Mouse (Mus musculus): ENCODE results near the gene Kti12. TPM values are rescaled to one million over a fixed set of nuclear protein-coding genes. Genes with fewer than 3 reads are reported as not detected.
A peak's percentile ranks its signal among the peaks of the same experiment; 100 is the strongest.

The Kti12 gene
- polyA plus RNA-seq, 1 experiment = 62.8 TPM

DNA sequence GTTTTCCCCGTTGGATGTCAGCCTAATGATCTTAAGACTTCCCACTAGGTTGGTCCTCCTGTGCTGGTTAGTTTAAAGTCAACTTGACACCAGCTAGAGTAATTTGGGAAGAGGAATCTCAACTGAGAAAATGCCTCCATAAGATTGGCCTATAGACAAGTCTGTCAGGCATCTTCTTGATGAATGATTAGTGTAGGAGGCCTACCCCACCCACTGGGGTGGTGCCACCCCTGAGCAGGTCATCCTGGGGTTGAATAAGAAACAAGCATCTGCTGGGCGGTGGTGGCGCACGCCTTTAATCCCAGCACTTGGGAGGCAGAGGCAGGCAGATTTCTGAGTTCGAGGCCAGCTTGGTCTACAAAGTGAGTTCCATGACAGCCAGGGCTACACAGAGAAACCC, 26.2 kb downstream of the Kti12 start:
- Histone ChIP-seq H3K27me3 (ENCODE audit: control insufficient read depth, insufficient read depth, insufficient read length) (no peaks in the 10 kb centered on the region), H3K79me3 (ENCODE audit: low read depth) (no peaks in the 10 kb centered on the region), H3ac (ENCODE audit: control insufficient read depth, insufficient read length, low read depth) (no peak overlapping the region), H3K79me2 (ENCODE audit: control insufficient read depth, insufficient read depth) (no peaks in the 10 kb centered on the region), H3K4me3 (ENCODE audit: insufficient read depth, poor library complexity, severe bottlenecking) (no peak overlapping the region), H3K36me3 (ENCODE audit: control insufficient read depth, insufficient read depth) (no peaks in the 10 kb centered on the region)
- TF ChIP-seq CEBPB (IDR thresholded peaks at IDR 0.05; ENCODE audit: low read depth) (no peak), CTCF (IDR thresholded peaks at IDR 0.05; ENCODE audit: control insufficient read depth, insufficient read depth, insufficient read length) (no peak), FOSL1 (IDR thresholded peaks at IDR 0.05; ENCODE audit: insufficient read depth, low read length, poor library complexity, severe bottlenecking) (no peak), MAX (IDR thresholded peaks at IDR 0.05) (no peak), MYOD1 (IDR thresholded peaks at IDR 0.05; ENCODE audit: control insufficient read depth, insufficient read length, low read depth) (no peak), USF1 (IDR thresholded peaks at IDR 0.05; ENCODE audit: low read depth) (no peak), MYOG (IDR thresholded peaks at IDR 0.05; ENCODE audit: control insufficient read depth, extremely low read depth, insufficient read length) (no peak)

DNA sequence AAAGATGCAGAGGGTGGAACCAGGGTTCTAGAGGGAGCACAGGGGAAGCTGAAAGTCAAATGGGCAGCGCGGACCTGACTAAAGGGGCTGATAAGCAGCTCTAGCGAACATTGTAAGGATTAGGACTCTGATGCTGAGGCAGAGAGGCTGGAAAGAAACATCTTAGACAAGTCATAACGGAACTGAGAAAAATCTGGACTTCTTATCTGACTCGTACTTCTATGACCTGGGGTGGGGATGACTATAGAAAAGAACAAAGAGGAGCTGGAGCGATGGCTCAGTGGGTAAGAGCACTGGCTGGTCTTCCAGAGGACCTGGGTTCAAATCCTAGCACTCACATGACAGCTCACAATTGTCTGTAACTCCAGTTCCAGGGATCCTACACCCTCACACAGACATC, 30.3 kb downstream of the Kti12 start:
- Histone ChIP-seq H3K4me3 (ENCODE audit: insufficient read depth, poor library complexity, severe bottlenecking) (no peak overlapping the region), H3K36me3 (ENCODE audit: control insufficient read depth, insufficient read depth) (no peaks in the 10 kb centered on the region), H3K27me3 (ENCODE audit: control insufficient read depth, insufficient read depth, insufficient read length) (no peaks in the 10 kb centered on the region), H3ac (ENCODE audit: control insufficient read depth, insufficient read length, low read depth) (no peak overlapping the region), H3K79me2 (ENCODE audit: control insufficient read depth, insufficient read depth) (no peaks in the 10 kb centered on the region), H3K79me3 (ENCODE audit: low read depth) (no peaks in the 10 kb centered on the region)
- TF ChIP-seq CTCF (IDR thresholded peaks at IDR 0.05; ENCODE audit: control insufficient read depth, insufficient read depth, insufficient read length) (no peak), USF1 (IDR thresholded peaks at IDR 0.05; ENCODE audit: low read depth) (no peak), FOSL1 (IDR thresholded peaks at IDR 0.05; ENCODE audit: insufficient read depth, low read length, poor library complexity, severe bottlenecking) (no peak), MYOG (IDR thresholded peaks at IDR 0.05; ENCODE audit: control insufficient read depth, extremely low read depth, insufficient read length) (no peak)

DNA sequence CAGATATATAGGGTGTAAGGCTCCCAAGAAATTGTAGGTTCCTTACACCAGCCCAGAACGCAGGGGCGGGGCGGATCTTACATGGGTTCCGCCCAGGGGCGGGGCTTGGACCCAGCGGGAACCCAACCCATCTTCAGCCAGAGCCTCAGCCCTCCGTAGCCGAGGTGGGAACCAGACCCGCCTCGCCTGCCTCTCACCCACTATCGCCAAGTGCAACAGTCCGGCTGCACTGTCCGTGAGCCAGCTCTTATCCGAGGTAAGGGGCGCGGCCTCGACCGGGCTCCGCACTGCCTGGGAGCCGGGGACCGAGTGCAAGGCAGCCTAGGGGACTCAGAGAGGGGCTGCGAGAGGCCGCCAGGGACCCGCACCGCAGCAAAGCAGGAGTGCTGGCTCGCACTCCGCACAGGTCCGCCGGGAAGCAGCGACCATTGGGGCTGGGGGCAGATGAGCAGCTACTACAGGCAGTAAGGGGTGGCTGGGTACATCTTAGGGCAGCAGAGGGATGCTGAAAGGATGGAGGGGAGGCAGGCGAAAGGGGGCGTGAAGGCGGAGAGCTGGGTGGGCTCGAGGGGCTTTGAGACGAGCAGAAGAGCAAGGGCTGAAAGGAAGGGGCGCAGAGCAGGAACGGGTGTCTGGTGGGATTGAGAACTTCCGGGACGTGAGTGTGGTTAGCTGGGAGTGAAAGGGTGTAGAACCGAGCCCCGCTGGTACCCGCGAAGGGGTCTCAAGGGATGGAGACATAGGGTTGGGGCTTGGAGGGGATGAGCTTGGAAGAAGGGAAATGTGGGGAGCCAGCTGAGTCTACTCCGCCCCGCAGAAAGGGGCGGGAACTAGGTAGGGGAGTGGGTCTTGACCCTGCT, 31.6 kb downstream of the Kti12 start, which contains the start of gene Rab3b:
Gene Rab3b (plus strand): TSS at position 101 of the 860 bp plus-strand sequence.
- Histone ChIP-seq H3ac (ENCODE audit: control insufficient read depth, insufficient read length, low read depth) (peak within 1 kb of the TSS; percentile 18), H3K4me3 (ENCODE audit: insufficient read depth, poor library complexity, severe bottlenecking) (no peak within 1 kb of the TSS), H3K79me2 (ENCODE audit: control insufficient read depth, insufficient read depth) (no peaks in the 10 kb centered on the region), H3K79me3 (ENCODE audit: low read depth) (no peaks in the 10 kb centered on the region), H3K36me3 (ENCODE audit: control insufficient read depth, insufficient read depth) (no peaks in the 10 kb centered on the region), H3K27me3 (ENCODE audit: control insufficient read depth, insufficient read depth, insufficient read length) (no peaks in the 10 kb centered on the region)
- TF ChIP-seq CTCF (IDR thresholded peaks at IDR 0.05; ENCODE audit: control insufficient read depth, insufficient read depth, insufficient read length) (no peak), FOSL1 (IDR thresholded peaks at IDR 0.05; ENCODE audit: insufficient read depth, low read length, poor library complexity, severe bottlenecking) (no peak), MYOD1 (IDR thresholded peaks at IDR 0.05; ENCODE audit: control insufficient read depth, insufficient read length, low read depth) (no peak), USF1 (IDR thresholded peaks at IDR 0.05; ENCODE audit: low read depth) (no peak), MAX (IDR thresholded peaks at IDR 0.05) (no peak), CEBPB (IDR thresholded peaks at IDR 0.05; ENCODE audit: low read depth) (no peak), MYOG (IDR thresholded peaks at IDR 0.05; ENCODE audit: control insufficient read depth, extremely low read depth, insufficient read length) (no peak)

DNA sequence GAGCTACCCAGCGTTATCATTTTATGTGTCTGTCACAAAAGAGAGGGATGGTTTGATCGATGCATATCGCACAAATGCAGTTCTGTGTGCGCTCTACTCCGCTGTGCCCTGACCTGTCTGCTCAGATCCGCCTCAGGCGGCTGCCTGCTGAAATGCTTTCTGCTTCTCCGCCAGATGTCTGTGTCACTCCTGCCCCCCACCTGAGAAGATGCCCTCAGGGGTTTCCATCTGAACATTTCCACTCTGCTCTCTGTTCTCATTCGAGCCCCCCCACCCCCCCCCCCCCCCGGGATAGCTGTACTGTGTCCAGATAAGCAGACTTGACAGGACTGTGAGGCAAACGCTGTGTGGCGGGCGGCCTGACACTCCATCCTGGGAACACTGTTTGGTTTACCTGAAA, 36.2 kb downstream of the Kti12 start:
- Histone ChIP-seq H3ac (ENCODE audit: control insufficient read depth, insufficient read length, low read depth) (no peak overlapping the region), H3K27me3 (ENCODE audit: control insufficient read depth, insufficient read depth, insufficient read length) (no peaks in the 10 kb centered on the region), H3K79me3 (ENCODE audit: low read depth) (no peaks in the 10 kb centered on the region), H3K4me3 (ENCODE audit: insufficient read depth, poor library complexity, severe bottlenecking) (no peak overlapping the region), H3K79me2 (ENCODE audit: control insufficient read depth, insufficient read depth) (no peaks in the 10 kb centered on the region), H3K36me3 (ENCODE audit: control insufficient read depth, insufficient read depth) (no peaks in the 10 kb centered on the region)
- TF ChIP-seq MYOG (IDR thresholded peaks at IDR 0.05; ENCODE audit: control insufficient read depth, extremely low read depth, insufficient read length) = no peak
- no peak for TF ChIP-seq USF1 (IDR thresholded peaks at IDR 0.05; ENCODE audit: low read depth)
- TF ChIP-seq MAX (IDR thresholded peaks at IDR 0.05) = no peak
- TF ChIP-seq MYOD1 (IDR thresholded peaks at IDR 0.05; ENCODE audit: control insufficient read depth, insufficient read length, low read depth) = no peak
- TF ChIP-seq CTCF (IDR thresholded peaks at IDR 0.05; ENCODE audit: control insufficient read depth, insufficient read depth, insufficient read length) = no peak
- no peak for TF ChIP-seq CEBPB (IDR thresholded peaks at IDR 0.05; ENCODE audit: low read depth)
- TF ChIP-seq FOSL1 (IDR thresholded peaks at IDR 0.05; ENCODE audit: insufficient read depth, low read length, poor library complexity, severe bottlenecking) = no peak

DNA sequence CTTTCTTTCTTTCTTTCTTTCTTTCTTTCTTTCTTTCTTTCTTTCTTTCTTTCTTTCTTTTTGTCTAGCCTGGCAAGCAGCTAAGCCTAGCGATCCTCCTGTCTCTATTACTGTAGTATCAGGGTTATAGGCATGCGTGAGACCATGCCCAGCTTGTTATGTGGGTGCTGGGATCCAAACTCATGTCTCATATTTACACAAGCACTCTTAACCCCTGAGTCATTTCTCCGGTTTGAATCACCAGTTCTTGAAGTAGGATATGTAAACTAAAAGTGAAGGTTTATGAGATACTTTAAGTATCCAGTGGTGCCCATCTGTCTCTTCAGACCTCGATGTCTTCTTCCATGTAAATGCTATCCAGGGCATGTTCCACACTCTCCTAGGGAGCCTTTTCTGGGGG, 39.9 kb downstream of the Kti12 start:
- TF ChIP-seq FOSL1 (IDR thresholded peaks at IDR 0.05; ENCODE audit: insufficient read depth, low read length, poor library complexity, severe bottlenecking) (peak; percentile 58), MAX (IDR thresholded peaks at IDR 0.05) (peak; percentile 29), MYOG (IDR thresholded peaks at IDR 0.05; ENCODE audit: control insufficient read depth, extremely low read depth, insufficient read length) (no peak)
- no peaks in the 10 kb centered on the region for H3K79me2 ChIP-seq (ENCODE audit: control insufficient read depth, insufficient read depth)
- no peaks in the 10 kb centered on the region for H3K79me3 ChIP-seq (ENCODE audit: low read depth)
- no peaks in the 10 kb centered on the region for H3K27me3 ChIP-seq (ENCODE audit: control insufficient read depth, insufficient read depth, insufficient read length)
- H3K4me3 ChIP-seq (ENCODE audit: insufficient read depth, poor library complexity, severe bottlenecking) = no peak overlapping the region
- H3ac ChIP-seq (ENCODE audit: control insufficient read depth, insufficient read length, low read depth) = no peak overlapping the region
- no peaks in the 10 kb centered on the region for H3K36me3 ChIP-seq (ENCODE audit: control insufficient read depth, insufficient read depth)

DNA sequence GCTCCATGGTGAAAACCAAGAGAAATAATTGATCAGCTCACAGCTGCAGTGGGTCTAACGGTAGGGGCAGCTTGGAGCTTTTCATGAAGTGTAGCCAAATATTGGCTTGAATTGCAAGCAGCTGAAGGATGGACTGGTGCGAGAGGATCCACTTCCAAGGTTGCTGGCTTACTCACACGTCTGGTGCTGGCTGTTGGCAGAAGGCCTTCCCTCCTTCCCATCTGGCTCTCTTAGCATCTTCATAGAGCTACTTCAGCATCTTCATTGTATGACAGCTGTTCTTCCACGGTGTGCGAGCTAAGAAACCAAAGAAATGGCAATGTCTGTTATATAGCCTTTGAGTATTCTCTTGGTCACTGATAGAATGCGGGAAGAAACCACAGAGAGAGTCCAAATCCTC, 43.3 kb downstream of the Kti12 start:
- H3K4me3 ChIP-seq (ENCODE audit: insufficient read depth, poor library complexity, severe bottlenecking) = no peak overlapping the region
- no peaks in the 10 kb centered on the region for H3K79me2 ChIP-seq (ENCODE audit: control insufficient read depth, insufficient read depth)
- no peaks in the 10 kb centered on the region for H3K27me3 ChIP-seq (ENCODE audit: control insufficient read depth, insufficient read depth, insufficient read length)
- H3ac ChIP-seq (ENCODE audit: control insufficient read depth, insufficient read length, low read depth) = no peak overlapping the region
- TF ChIP-seq MAX (IDR thresholded peaks at IDR 0.05) = no peak
- no peak for TF ChIP-seq CTCF (IDR thresholded peaks at IDR 0.05; ENCODE audit: control insufficient read depth, insufficient read depth, insufficient read length)
- no peak for TF ChIP-seq FOSL1 (IDR thresholded peaks at IDR 0.05; ENCODE audit: insufficient read depth, low read length, poor library complexity, severe bottlenecking)
- no peak for TF ChIP-seq MYOG (IDR thresholded peaks at IDR 0.05; ENCODE audit: control insufficient read depth, extremely low read depth, insufficient read length)
- TF ChIP-seq USF1 (IDR thresholded peaks at IDR 0.05; ENCODE audit: low read depth) = no peak
- no peak for TF ChIP-seq MYOD1 (IDR thresholded peaks at IDR 0.05; ENCODE audit: control insufficient read depth, insufficient read length, low read depth)
- no peak for TF ChIP-seq CEBPB (IDR thresholded peaks at IDR 0.05; ENCODE audit: low read depth)
- no peaks in the 10 kb centered on the region for H3K79me3 ChIP-seq (ENCODE audit: low read depth)
- H3K36me3 ChIP-seq (ENCODE audit: control insufficient read depth, insufficient read depth) = no peaks in the 10 kb centered on the region

Measured in C2C12 (cell line).